Mouse (Mus musculus) megakaryocyte, embryonic 14.5 days (primary cell): ENCODE results near the gene Ap5m1.

Experiments used
- FLI1 ChIP-seq: IDR thresholded peaks from 2 replicates; pipeline ENCODE4 v1.6.1; 2012; ENCODE audit warnings: low read length, inconsistent platforms, mixed read lengths
- GATA1 ChIP-seq: IDR thresholded peaks from 3 replicates; pipeline ENCODE4 v1.6.1; 2012; ENCODE audit warnings: mixed read lengths, low read length, inconsistent platforms, borderline replicate concordance

DNA sequence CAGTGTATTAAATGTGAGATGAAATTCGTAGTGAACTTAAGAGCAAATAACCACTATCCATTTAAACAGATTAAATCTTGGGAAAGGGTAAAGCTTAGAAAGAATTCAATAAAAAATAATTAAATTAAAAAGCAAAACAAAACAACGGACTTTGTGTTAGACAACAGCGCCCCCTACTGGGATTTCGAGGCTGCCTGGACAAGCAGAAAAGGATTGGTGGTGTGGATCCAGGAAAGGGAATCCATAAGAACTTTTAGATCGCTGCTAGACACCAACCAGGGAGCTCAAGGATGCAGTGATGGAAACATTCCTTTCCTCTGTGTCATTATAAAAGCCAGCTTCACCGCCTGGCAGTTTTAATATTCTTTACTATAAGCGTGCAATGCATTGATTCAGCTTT is 52.5 kb downstream of the Ap5m1 start:
- TF ChIP-seq FLI1 = no peak
- no peak for TF ChIP-seq GATA1
